Mouse (Mus musculus): Measurements from ENCODE around the gene Nanog.

The Nanog gene

DNA sequence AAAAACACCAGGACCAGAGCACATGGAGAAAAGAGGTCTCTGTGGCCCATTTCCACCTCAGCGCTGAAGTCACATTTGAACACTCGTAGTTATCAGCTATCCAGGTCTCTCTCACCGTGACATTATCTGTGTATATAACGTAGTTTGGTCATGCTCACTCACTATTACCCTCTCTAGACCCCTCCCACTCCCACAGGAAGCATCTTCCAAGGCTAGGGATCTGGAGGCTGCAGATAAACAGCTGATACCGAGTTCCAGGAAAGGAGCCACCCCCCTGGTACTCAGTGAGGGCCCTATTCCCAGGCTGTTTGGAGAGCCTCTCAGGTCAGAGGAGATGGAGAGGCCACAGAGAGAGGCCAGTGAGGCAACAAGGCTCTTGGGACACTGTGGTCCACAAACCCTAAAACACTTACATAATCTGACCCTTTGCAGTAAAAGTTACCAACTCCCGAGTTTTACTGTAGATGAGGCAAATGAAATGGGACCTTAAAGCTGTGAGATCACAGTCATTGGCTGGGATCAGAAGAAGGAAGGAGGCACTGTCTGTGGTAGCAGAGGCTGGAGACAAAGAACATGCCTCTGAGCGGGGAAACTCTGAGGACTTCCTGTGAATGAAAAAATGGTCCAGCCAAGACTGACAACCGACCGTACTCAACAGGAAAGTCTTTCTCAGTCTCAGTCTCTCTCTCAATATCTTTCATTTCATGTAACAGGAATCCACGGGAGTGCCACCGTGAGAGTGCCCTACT, 55.8 kb downstream of the Nanog start:
- DNase-seq, result no peak

DNA sequence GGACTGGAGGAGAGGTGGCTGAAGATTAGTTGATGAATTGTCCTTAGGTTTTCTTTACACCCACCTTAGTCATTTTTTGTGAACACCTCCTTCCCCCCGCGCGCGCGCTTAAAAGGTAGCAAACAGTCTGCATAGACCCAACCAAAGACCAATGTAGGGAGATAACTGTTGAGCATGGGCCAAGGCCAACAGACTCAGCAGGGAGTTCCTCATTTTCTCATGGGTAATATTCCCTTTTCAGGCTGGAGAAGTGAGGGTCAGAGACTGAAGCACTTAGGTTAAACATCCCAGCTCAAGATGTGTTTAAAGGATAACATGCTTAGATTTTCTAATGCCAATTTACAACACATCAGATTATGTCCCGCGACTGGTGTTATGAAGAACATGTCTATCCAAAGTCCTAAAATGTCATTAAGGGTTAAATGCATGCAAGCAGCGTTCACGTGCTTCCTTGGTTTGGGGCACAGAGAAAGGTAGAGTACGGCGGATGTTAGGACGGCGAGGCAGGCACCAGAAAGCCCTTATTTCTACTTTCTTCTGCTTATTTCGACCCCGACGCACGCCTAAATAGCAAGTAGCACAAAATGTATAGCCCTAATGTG, 56.7 kb downstream of the Nanog start:
- no peak for DNase-seq

Data from cerebellum, postnatal 36 days (tissue).